ENCODE assay signal across 9 mouse cellular contexts in the genomic region with DNA sequence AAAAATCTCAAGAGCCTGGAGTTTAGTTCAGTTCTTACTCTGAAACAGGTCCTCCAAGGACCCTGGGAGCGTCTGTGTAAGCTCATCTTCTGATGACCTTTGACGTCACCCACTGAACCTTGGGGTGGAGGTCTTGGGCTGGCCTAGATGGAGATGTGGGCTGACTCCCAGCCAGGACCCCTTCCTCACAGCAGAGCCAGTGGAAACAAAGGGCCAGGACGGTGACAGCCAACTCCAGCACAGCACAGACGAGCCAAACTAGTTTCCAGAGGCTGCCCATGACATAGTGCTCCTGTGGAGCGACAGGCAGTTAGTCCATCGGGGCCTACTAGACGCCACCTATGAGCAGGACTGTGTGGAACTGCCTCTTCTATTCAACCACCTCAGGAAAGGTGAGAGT. TPM values are rescaled to one million over a fixed set of nuclear protein-coding genes. Genes with fewer than 3 reads are reported as not detected.
DNase-seq lines count a peak whose midpoint lies in the region; TF ChIP-seq lines count a peak whose summit lies in the region.
"Had no signal": no experiment of that assay in that cellular context is flagged by ENCODE, and none has a peak within 500 bp of the region (broad histone marks: within the 10 kb centered on the region; RNA-seq: fewer than 3 reads in every experiment).

No protein-coding gene starts in this region.

- H3K27ac ChIP-seq in gastrocnemius, adult 2 months: no peak overlapping the region
- H3K27ac ChIP-seq: stomach, embryonic 15.5 days had no signal

- no peak overlapping the region for H3K4me3 ChIP-seq in gastrocnemius, adult 2 months
- H3K4me3 ChIP-seq: stomach, embryonic 15.5 days had no signal

- intact Hi-C loops in gastrocnemius, adult 2 months (cut with DNase I): no loop called here
- intact Hi-C loops in gastrocnemius, postnatal 36 days (cut with DNase I): no loop called here

- peak; percentile 3 to 39 for DNase-seq in adrenal gland, adult (ENCODE audit: inconsistent age in 2 of 2, low spot score in 1 of 2)
- DNase-seq in adrenal gland, postnatal 36 days: no peak
- peak; percentile 18 for DNase-seq in gastrocnemius, adult 2 months
- no peak for DNase-seq in gastrocnemius, postnatal 36 days
- peak; percentile 4 to 10 for DNase-seq in left cerebral cortex, adult 8-10 months (ENCODE audit: low spot score in 2 of 2)
- no peak for DNase-seq in left cerebral cortex, adult 9 months (ENCODE audit: low spot score in 2 of 2)
- DNase-seq in retina, embryonic 14.5 days (ENCODE audit: low spot score): peak; percentile 32
- DNase-seq in retina, postnatal 1 day: no peak

- no peak for TF ChIP-seq CTCF in gastrocnemius, adult 2 months (IDR thresholded peaks at IDR 0.05)

RNA-seq across cellular contexts. Expression of a gene that starts 16.7 kb away (rescaled TPM):
- 10 to 100 TPM; 20.1 to 20.7 TPM for total RNA-seq in adrenal gland, postnatal 36 days (2021)
- 1 to 10 TPM; 7.5 to 8.0 TPM for total RNA-seq in gastrocnemius, adult 2 months (2021)
- 1 to 10 TPM; 7.4 to 7.8 TPM for total RNA-seq in gastrocnemius, postnatal 36 days (2021)
- total RNA-seq in left cerebral cortex, adult 8-10 months (2022): 100 to 1,000 TPM; 108 to 128 (median 122) TPM

RNA-seq across cellular contexts. Expression of a gene that starts 16.7 kb away (rescaled TPM):
- 10 to 100 TPM; 25.1 to 28.1 TPM for total RNA-seq in adrenal gland, postnatal 36 days (2021)
- total RNA-seq in gastrocnemius, adult 2 months (2021): 10 to 100 TPM; 10.5 to 13.4 TPM
- 10 to 100 TPM; 11.4 to 12.8 TPM for total RNA-seq in gastrocnemius, postnatal 36 days (2021)
- total RNA-seq in left cerebral cortex, adult 8-10 months (2022): 10 to 100 TPM; 49.0 to 65.6 (median 58.5) TPM

RNA-seq across cellular contexts. Expression of a gene that starts 35.4 kb away (rescaled TPM):
- 10 to 100 TPM; 70.9 to 81.5 TPM for total RNA-seq in adrenal gland, postnatal 36 days (2021)
- 10 to 100 TPM; 62.8 to 64.5 TPM for total RNA-seq in gastrocnemius, adult 2 months (2021)
- total RNA-seq in gastrocnemius, postnatal 36 days (2021): 10 to 100 TPM; 53.3 to 61.5 TPM
- total RNA-seq in left cerebral cortex, adult 8-10 months (2022): 10 to 100 TPM; 57.7 to 67.6 (median 65.2) TPM

RNA-seq across cellular contexts. Expression of a gene that starts 38.9 kb away (rescaled TPM):
- total RNA-seq in adrenal gland, postnatal 36 days (2021): 10 to 100 TPM; 30.1 to 34.7 TPM
- 10 to 100 TPM; 14.9 to 17.3 TPM for total RNA-seq in gastrocnemius, adult 2 months (2021)
- total RNA-seq in gastrocnemius, postnatal 36 days (2021): 10 to 100 TPM; 11.9 to 15.4 TPM
- total RNA-seq in left cerebral cortex, adult 8-10 months (2022): 10 to 100 TPM; 26.8 to 32.6 (median 30.0) TPM

RNA-seq across cellular contexts. Expression of a gene that starts 39.0 kb away (rescaled TPM):
- total RNA-seq in adrenal gland, postnatal 36 days (2021): 10 to 100 TPM in 1 of 2 experiments, 1 to 10 TPM in 1; 9.7 to 21.8 TPM
- total RNA-seq in gastrocnemius, adult 2 months (2021): 10 to 100 TPM; 13.6 to 18.0 TPM
- total RNA-seq in gastrocnemius, postnatal 36 days (2021): 10 to 100 TPM; 14.5 to 16.0 TPM
- total RNA-seq in left cerebral cortex, adult 8-10 months (2022): 10 to 100 TPM; 30.1 to 48.4 (median 33.7) TPM

Comparison
In these comparisons a context has a peak if more than half of its experiments do, and no peak if none do; other contexts are left out.
1. DNase-seq: peak in adrenal gland, adult (2 of 2), gastrocnemius, adult 2 months (single experiment), left cerebral cortex, adult 8-10 months (2 of 2) and retina, embryonic 14.5 days (single experiment); none in adrenal gland, postnatal 36 days (0 of 2), gastrocnemius, postnatal 36 days (0 of 2), left cerebral cortex, adult 9 months (0 of 2) and retina, postnatal 1 day (single experiment).
2. RNA of a gene that starts 16.7 kb away (total RNA-seq): 108 to 128 TPM in left cerebral cortex, adult 8-10 months; 20.1 to 20.7 TPM in adrenal gland, postnatal 36 days, 7.5 to 8.0 TPM in gastrocnemius, adult 2 months and 7.4 to 7.8 TPM in gastrocnemius, postnatal 36 days; every median in the first group is over 4 times any median in the second.